Mouse (Mus musculus) bone marrow, adult 2 months (tissue): ENCODE measurements around the gene Zgrf1.

Source experiments
- CTCF ChIP-seq: fragments of 200-500 bp; IDR thresholded peaks from 2 replicates; pipeline ENCODE4 v1.5.1; 2011; ENCODE audit warnings: low read length, control low read depth; ENCODE audit not compliant: control insufficient read depth, insufficient read depth
- POLR2A ChIP-seq: fragments of 200-500 bp; IDR thresholded peaks from 2 replicates; pipeline ENCODE4 v1.6.1; 2011; ENCODE audit warnings: low read depth, mild to moderate bottlenecking, control low read depth, low read length, borderline replicate concordance; ENCODE audit not compliant: control insufficient read depth

- no peak for TF ChIP-seq CTCF
- TF ChIP-seq POLR2A: no peak
Measured at GRCm38 (mm10) chr3:127640762-127641700, 87.7 kb downstream of the Zgrf1 start.
